Mouse (Mus musculus) gastrocnemius, postnatal 25 days (tissue): ENCODE results near the gene Tmem184b. TPM values are rescaled to one million over a fixed set of nuclear protein-coding genes. Genes with fewer than 3 reads are reported as not detected.

ENCODE experiments used
- microRNA-seq, 2 experiments: library from miRNA; unstranded; fragments of <30 nt; microRNA quantifications; one replicate each; pipeline ENCODE4 v1.2.0; 2021; ENCODE audit warnings: borderline replicate concordance in 2 of 2
- total RNA-seq, 2 experiments: library from RNA; stranded (reverse); gene quantifications; 1 replicate in 1 of 2; 2 replicates in 1 of 2; pipeline ENCODE4 v1.2.3; 2021

Gene Tmem184b
- total RNA-seq, 2 experiments from 2014 or later = 28.4 to 30.4 TPM

Small RNAs within 50 kb of the gene (microRNA-seq; reads per million reads assigned to microRNA genes)
- 1.1 to 2.9 reads per million in 2 experiments for gene Mir1943

Other genes with a start within 250 kb of the Tmem184b start
- 1 to 10 TPM; 1.3 to 1.8 TPM for gene Sox10, start 238.3 kb downstream of the Tmem184b start, total RNA-seq
- 10 to 100 TPM; 24.8 to 28.5 TPM for gene Pick1, start 174.4 kb downstream of the Tmem184b start, total RNA-seq
- gene Gm49486, start 174.2 kb downstream of the Tmem184b start, total RNA-seq = under 1 TPM; 0.23 to 0.54 TPM
- gene Slc16a8, start 148.8 kb downstream of the Tmem184b start, total RNA-seq = under 1 TPM in 1 of 2 experiments, not detected in 1; 0.20 TPM
- 1 to 10 TPM; 1.6 to 1.9 TPM for gene Baiap2l2, start 118.0 kb downstream of the Tmem184b start, total RNA-seq
- gene Pla2g6, start 75.2 kb downstream of the Tmem184b start, total RNA-seq = 10 to 100 TPM; 15.0 to 16.0 TPM
- 1 to 10 TPM; 2.7 to 3.8 TPM for gene Maff, start 56.9 kb downstream of the Tmem184b start, total RNA-seq
- gene Csnk1e, start 52.0 kb upstream of the Tmem184b start, total RNA-seq = 10 to 100 TPM; 43.1 to 43.9 TPM
- not detected for gene Kcnj4, start 101.7 kb upstream of the Tmem184b start, total RNA-seq
- 1 to 10 TPM; 7.3 to 7.7 TPM for gene Kdelr3, start 112.8 kb upstream of the Tmem184b start, total RNA-seq
- gene Ddx17, start 143.2 kb upstream of the Tmem184b start, total RNA-seq = 10 to 100 TPM; 65.3 to 72.8 TPM
- gene Dmc1, start 201.5 kb upstream of the Tmem184b start, total RNA-seq = not detected